Mouse (Mus musculus) cortical plate, adult 2 months (tissue): ENCODE measurements around the gene Sema3d.

Experiments used
- CTCF ChIP-seq: fragments of 200-500 bp; IDR thresholded peaks from 2 replicates; pipeline ENCODE4 v1.5.1; 2011; ENCODE audit warnings: mild to moderate bottlenecking, control low read depth, low read length; ENCODE audit not compliant: insufficient read depth; ENCODE audit errors: extremely low read depth
- POLR2A ChIP-seq: fragments of 200-500 bp; IDR thresholded peaks from 2 replicates; pipeline ENCODE4 v1.6.1; 2011; ENCODE audit warnings: mild to moderate bottlenecking, low read length, control low read depth; ENCODE audit not compliant: insufficient read depth; ENCODE audit errors: extremely low read depth

GRCm38 (mm10) chr5:12512471-12512870, 129.3 kb downstream of the Sema3d start:
- TF ChIP-seq CTCF (no peak), POLR2A (no peak)
